Mouse (Mus musculus) lung, postnatal 0 days (tissue): ENCODE data around the gene Hnrnpa0. TPM values are rescaled to one million over a fixed set of nuclear protein-coding genes. Genes with fewer than 3 reads are reported as not detected.

ENCODE experiments used
- ATAC-seq: fragments of 200-750 bp; cut with Nextera tagmentation; 2 replicates; pipeline ENCODE4 v1.8.0; 2017; ENCODE audit warnings: moderate library complexity
- DNase-seq: peaks from one replicate; pipeline ENCODE4 v3.0.0-alpha.2; 2016; ENCODE audit warnings: low spot score
- H3K27ac ChIP-seq: fragments of 300-500 bp; sonication (generic); 2 replicates; pipeline ENCODE4 v1.5.1; 2014; ENCODE audit warnings: antibody characterized with exemption, mild to moderate bottlenecking, low read length, mixed read lengths
- H3K27me3 ChIP-seq: fragments of 300-500 bp; sonication (generic); replicated peaks from 2 replicates; pipeline ENCODE4 v1.6.1; 2014; ENCODE audit warnings: low read length, mixed read lengths; ENCODE audit not compliant: insufficient read depth
- H3K36me3 ChIP-seq: fragments of 300-500 bp; sonication (generic); 2 replicates; pipeline ENCODE4 v1.6.1; 2014; ENCODE audit warnings: low read length, mixed read lengths; ENCODE audit not compliant: insufficient read depth
- H3K4me1 ChIP-seq: fragments of 300-500 bp; sonication (generic); 2 replicates; pipeline ENCODE4 v1.6.1; 2014; ENCODE audit warnings: antibody characterized with exemption, low read depth, low read length, mixed read lengths; ENCODE audit not compliant: insufficient read depth
- H3K4me2 ChIP-seq: fragments of 300-500 bp; sonication (generic); replicated peaks from 2 replicates; pipeline ENCODE4 v1.6.1; 2014; ENCODE audit warnings: low read depth, mild to moderate bottlenecking, low read length, moderate library complexity, mixed read lengths
- H3K4me3 ChIP-seq: fragments of 300-500 bp; sonication (generic); 2 replicates; pipeline ENCODE4 v1.5.1; 2014; ENCODE audit warnings: low read depth, low read length
- H3K9ac ChIP-seq: fragments of 300-500 bp; sonication (generic); replicated peaks from 2 replicates; pipeline ENCODE4 v1.6.1; 2014; ENCODE audit warnings: low read depth, mild to moderate bottlenecking
- H3K9me3 ChIP-seq: fragments of 300-500 bp; sonication (generic); 2 replicates; pipeline ENCODE4 v1.6.1; 2016; ENCODE audit warnings: low read length, mixed read lengths
- CTCF ChIP-seq: IDR thresholded peaks from 2 replicates; pipeline ENCODE4 v1.5.1; 2016; ENCODE audit warnings: antibody characterized with exemption, mild to moderate bottlenecking
- EP300 ChIP-seq: IDR thresholded peaks from 2 replicates; pipeline ENCODE4 v1.6.1; 2016; ENCODE audit warnings: antibody characterized with exemption, mild to moderate bottlenecking, control low read depth
- WGBS: fragments of 180-500 bp; shearing (Covaris S2); extraction: QIAGEN DNeasy Blood & Tissue Kit; methylation state at CpG from one replicate; pipeline ENCODE4 v1.1.7; 2014; 5-methylcytosine and 5-hydroxymethylcytosine counted together
- polyA plus RNA-seq: library from polyadenylated mRNA; unstranded; fragments of >200 nt; fragmentation: Nextera tagmentation; extraction: Ambion mirVana; gene quantifications from 2 replicates; pipeline ENCODE4 v1.2.1, GENCODE M21; 2015

Hnrnpa0 gene
- polyA plus RNA-seq, 1 experiment from 2014 or later = 33.1 TPM

- Histone ChIP-seq H3K27ac (no peak overlapping the region), H3K4me1 (no peaks in the 10 kb centered on the region), H3K36me3 (no peaks in the 10 kb centered on the region), H3K9me3 (no peaks in the 10 kb centered on the region), H3K4me2 (no peak overlapping the region), H3K27me3 (no peaks in the 10 kb centered on the region), H3K4me3 (no peak overlapping the region), H3K9ac (no peak overlapping the region)
- no peak for DNase-seq
- ATAC-seq = no peak
- no peak for TF ChIP-seq CTCF
- no peak for TF ChIP-seq EP300
- WGBS = 62% methylated on average over 11 of the region's 11 CpGs
Observed at GRCm38 (mm10) chr13:58083521-58083920, 44.8 kb downstream of the Hnrnpa0 start.

DNA sequence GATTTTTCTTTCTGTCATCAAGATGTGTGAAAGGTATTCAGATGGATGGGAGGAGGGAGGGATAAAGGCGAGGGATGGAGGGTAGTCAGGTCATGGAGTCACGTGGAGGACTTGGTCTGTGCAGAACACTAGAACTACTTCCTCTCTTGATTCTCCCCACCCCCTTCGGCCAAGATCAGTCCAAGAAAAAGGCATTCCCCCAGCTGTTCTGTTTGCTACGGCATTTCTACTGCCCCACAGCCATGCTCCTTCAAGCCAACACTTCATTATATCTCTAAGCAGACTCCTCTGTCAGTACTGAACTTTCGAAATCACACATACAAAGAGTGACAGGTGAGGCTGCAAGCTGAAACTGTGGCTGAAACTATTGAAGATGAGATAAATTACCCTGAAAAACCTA, 45.3 kb downstream of the Hnrnpa0 start:
- Histone ChIP-seq H3K4me3 (no peak overlapping the region), H3K27ac (no peak overlapping the region), H3K4me2 (no peak overlapping the region), H3K4me1 (no peaks in the 10 kb centered on the region), H3K9me3 (no peaks in the 10 kb centered on the region), H3K27me3 (no peaks in the 10 kb centered on the region), H3K9ac (no peak overlapping the region), H3K36me3 (no peaks in the 10 kb centered on the region)
- ATAC-seq = peak; percentile 80
- peak; percentile 82 for DNase-seq
- no peak; the same call in 1 of the 2 replicates for TF ChIP-seq EP300
- 39% methylated on average over 5 of the region's 5 CpGs for WGBS

- no peak for ATAC-seq
- no peak overlapping the region for H3K27ac ChIP-seq
- no peaks in the 10 kb centered on the region for H3K36me3 ChIP-seq
- H3K4me3 ChIP-seq = no peak overlapping the region
- no peaks in the 10 kb centered on the region for H3K27me3 ChIP-seq
- DNase-seq = no peak
- H3K9ac ChIP-seq = no peak overlapping the region
- TF ChIP-seq EP300 (no peak), CTCF (no peak)
- H3K4me1 ChIP-seq = no peaks in the 10 kb centered on the region
- 68% methylated on average over 5 of the region's 5 CpGs for WGBS
- no peaks in the 10 kb centered on the region for H3K9me3 ChIP-seq
- H3K4me2 ChIP-seq = no peak overlapping the region
Observed at GRCm38 (mm10) chr13:58078361-58078760, 50.0 kb downstream of the Hnrnpa0 start.

Other genes starting within 250 kb of the Hnrnpa0 start
- 0.31 and 0.45 TPM in 2 replicates for gene Spock1, start 220.2 kb downstream of the Hnrnpa0 start, polyA plus RNA-seq
- gene Klhl3, start 15.0 kb downstream of the Hnrnpa0 start, polyA plus RNA-seq = 2.7 and 3.9 TPM in 2 replicates
- gene Idnk, start 29.1 kb upstream of the Hnrnpa0 start, polyA plus RNA-seq = 40.5 and 43.5 TPM in 2 replicates
- 52.3 and 57.3 TPM in 2 replicates for gene Ubqln1, start 87.1 kb upstream of the Hnrnpa0 start, polyA plus RNA-seq
- gene Gkap1, start 147.1 kb upstream of the Hnrnpa0 start, polyA plus RNA-seq = 22.5 and 24.4 TPM in 2 replicates
- 1.3 and 1.5 TPM in 2 replicates for gene Kif27, start 230.6 kb upstream of the Hnrnpa0 start, polyA plus RNA-seq